Mouse (Mus musculus): ENCODE data around the gene Hao1. TPM values are rescaled to one million over a fixed set of nuclear protein-coding genes. Genes with fewer than 3 reads are reported as not detected.

Hao1 gene
- total and polyA plus RNA-seq, 3 experiments: not detected

- no peaks in the 10 kb centered on the region for H3K9me3 ChIP-seq (replicated peaks; ENCODE audit: insufficient read depth, low read length)
- H3K4me1 ChIP-seq (ENCODE audit: control insufficient read depth in 1 of 2, insufficient read depth in 2 of 2, low read length in 2 of 2): no peaks in the 10 kb centered on the region
- no peaks in the 10 kb centered on the region for H3K36me3 ChIP-seq (ENCODE audit: control insufficient read depth in 1 of 2, insufficient read depth in 2 of 2, low read length in 2 of 2)
- H3K27ac ChIP-seq (ENCODE audit: control insufficient read depth, low read depth, low read length): no peak overlapping the region
- no peak overlapping the region for H3K9ac ChIP-seq (ENCODE audit: control insufficient read depth, low read depth, low read length, poor library complexity, severe bottlenecking)
- DNase-seq (ENCODE audit: low read depth, low spot score): no peak
- H3K4me3 ChIP-seq (ENCODE audit: control insufficient read depth in 1 of 2, insufficient read depth in 1 of 2, low read depth in 2 of 2, low read length in 2 of 2): no peak overlapping the region
- H3K27me3 ChIP-seq (ENCODE audit: control insufficient read depth in 1 of 2, insufficient read depth in 2 of 2, low read length in 2 of 2): no peaks in the 10 kb centered on the region; a peak in 1 of 4 replicates
- TF ChIP-seq GATA1 (IDR thresholded peaks at IDR 0.05; ENCODE audit: low read depth, low read length): no peak
- H3K79me2 ChIP-seq (ENCODE audit: control insufficient read depth, insufficient read depth, low read length, poor library complexity): no peaks in the 10 kb centered on the region
Observed at GRCm38 (mm10) chr2:134543501-134543900, 10.7 kb downstream of the Hao1 start.

- Histone ChIP-seq H3K27ac (ENCODE audit: control insufficient read depth, low read depth, low read length) (no peak overlapping the region), H3K27me3 (ENCODE audit: control insufficient read depth in 1 of 2, insufficient read depth in 2 of 2, low read length in 2 of 2) (no peaks in the 10 kb centered on the region; a peak in 1 of 4 replicates), H3K79me2 (ENCODE audit: control insufficient read depth, insufficient read depth, low read length, poor library complexity) (no peaks in the 10 kb centered on the region), H3K4me1 (ENCODE audit: control insufficient read depth in 1 of 2, insufficient read depth in 2 of 2, low read length in 2 of 2) (no peaks in the 10 kb centered on the region), H3K4me3 (ENCODE audit: control insufficient read depth in 1 of 2, insufficient read depth in 1 of 2, low read depth in 2 of 2, low read length in 2 of 2) (no peak overlapping the region), H3K36me3 (ENCODE audit: control insufficient read depth in 1 of 2, insufficient read depth in 2 of 2, low read length in 2 of 2) (no peaks in the 10 kb centered on the region), H3K9ac (ENCODE audit: control insufficient read depth, low read depth, low read length, poor library complexity, severe bottlenecking) (no peak overlapping the region), H3K9me3 (replicated peaks; ENCODE audit: insufficient read depth, low read length) (no peaks in the 10 kb centered on the region)
- TF ChIP-seq MYC (IDR thresholded peaks at IDR 0.05; ENCODE audit: low read depth, low read length): no peak
- TF ChIP-seq ELF1 (IDR thresholded peaks at IDR 0.05; ENCODE audit: low read depth, low read length): no peak
- no peak for TF ChIP-seq KAT2A (conservative IDR thresholded peaks at IDR 0.05; ENCODE audit: low read depth, low read length)
- no peak for TF ChIP-seq SMC3 (IDR thresholded peaks at IDR 0.05; ENCODE audit: low read depth, low read length)
- TF ChIP-seq CHD1 (IDR thresholded peaks at IDR 0.05; ENCODE audit: low read depth, low read length): no peak
- no peak for TF ChIP-seq MYB (IDR thresholded peaks at IDR 0.05; ENCODE audit: low read depth, low read length)
- TF ChIP-seq USF1 (IDR thresholded peaks at IDR 0.05; ENCODE audit: low read depth, low read length): no peak
- no peak for TF ChIP-seq ZMIZ1 (IDR thresholded peaks at IDR 0.05; ENCODE audit: low read depth, low read length)
- TF ChIP-seq ZKSCAN1 (IDR thresholded peaks at IDR 0.05; ENCODE audit: low read depth, low read length): no peak
- TF ChIP-seq HCFC1 (IDR thresholded peaks at IDR 0.05; ENCODE audit: low read depth, low read length): no peak
- no peak for TF ChIP-seq RCOR1 (IDR thresholded peaks at IDR 0.05; ENCODE audit: low read depth, low read length)
- TF ChIP-seq TBP (IDR thresholded peaks at IDR 0.05; ENCODE audit: low read depth, low read length): no peak
- DNase-seq (ENCODE audit: low read depth, low spot score): no peak
Observed at GRCm38 (mm10) chr2:134541019-134541418, 13.1 kb downstream of the Hao1 start.

DNA sequence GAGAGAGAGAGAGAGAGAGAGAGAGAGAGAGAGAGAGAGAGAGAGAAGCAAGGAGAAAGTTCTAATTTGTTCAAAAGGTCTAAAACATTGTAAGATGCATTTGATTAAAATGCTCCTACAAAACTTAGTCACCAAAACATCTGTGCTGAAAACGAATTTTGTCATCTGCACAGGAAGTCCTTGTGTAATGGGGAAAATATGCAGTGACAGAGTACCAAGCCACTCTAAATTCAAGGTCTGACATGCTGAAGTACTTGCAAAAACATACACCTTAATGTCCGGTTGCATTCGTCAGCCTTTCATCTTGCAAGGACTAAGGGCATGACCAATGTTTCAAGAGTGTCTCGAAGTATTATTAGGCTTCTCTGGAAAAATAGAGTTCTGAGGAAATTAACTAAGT, 15.7 kb downstream of the Hao1 start:
- no peaks in the 10 kb centered on the region for H3K4me1 ChIP-seq (ENCODE audit: control insufficient read depth in 1 of 2, insufficient read depth in 2 of 2, low read length in 2 of 2)
- no peak for DNase-seq (ENCODE audit: low read depth, low spot score)
- H3K27ac ChIP-seq (ENCODE audit: control insufficient read depth, low read depth, low read length): no peak overlapping the region
- no peak for TF ChIP-seq MXI1 (IDR thresholded peaks at IDR 0.05; ENCODE audit: low read depth, low read length)
- no peak for TF ChIP-seq USF2 (IDR thresholded peaks at IDR 0.05; ENCODE audit: borderline replicate concordance in 1 of 2, insufficient read depth in 1 of 2, low read depth in 1 of 2, low read length in 2 of 2)
- TF ChIP-seq MYB (IDR thresholded peaks at IDR 0.05; ENCODE audit: low read depth, low read length): no peak
- no peak for TF ChIP-seq ETS1 (IDR thresholded peaks at IDR 0.05; ENCODE audit: low read depth, low read length)
- TF ChIP-seq EP300 (IDR thresholded peaks at IDR 0.05; ENCODE audit: low read depth in 1 of 2, low read length in 2 of 2): no peak
- no peak for TF ChIP-seq ELF1 (IDR thresholded peaks at IDR 0.05; ENCODE audit: low read depth, low read length)
- TF ChIP-seq MEF2A (IDR thresholded peaks at IDR 0.05; ENCODE audit: extremely low read depth, insufficient replicate concordance, low read depth, low read length, poor library complexity, severe bottlenecking): no peak
- no peak for TF ChIP-seq E2F4 (IDR thresholded peaks at IDR 0.05; ENCODE audit: borderline replicate concordance, low read depth, low read length)
- no peak for TF ChIP-seq POLR2A (IDR thresholded peaks at IDR 0.05; ENCODE audit: control insufficient read depth in 1 of 2, insufficient read depth in 1 of 2, low read depth in 1 of 2, low read length in 2 of 2, poor library complexity in 1 of 2)
- TF ChIP-seq MAZ (IDR thresholded peaks at IDR 0.05; ENCODE audit: low read depth, low read length): no peak
- TF ChIP-seq BHLHE40 (IDR thresholded peaks at IDR 0.05; ENCODE audit: borderline replicate concordance, low read depth, low read length): no peak
- TF ChIP-seq RCOR1 (IDR thresholded peaks at IDR 0.05; ENCODE audit: low read depth, low read length): no peak
- TF ChIP-seq TCF12 (IDR thresholded peaks at IDR 0.05; ENCODE audit: low read depth, low read length): no peak
- no peak for TF ChIP-seq JUND (IDR thresholded peaks at IDR 0.05; ENCODE audit: low read depth, low read length)
- no peak for TF ChIP-seq CHD1 (IDR thresholded peaks at IDR 0.05; ENCODE audit: low read depth, low read length)
- no peaks in the 10 kb centered on the region for H3K36me3 ChIP-seq (ENCODE audit: control insufficient read depth in 1 of 2, insufficient read depth in 2 of 2, low read length in 2 of 2)
- H3K9me3 ChIP-seq (replicated peaks; ENCODE audit: insufficient read depth, low read length): no peaks in the 10 kb centered on the region
- H3K79me2 ChIP-seq (ENCODE audit: control insufficient read depth, insufficient read depth, low read length, poor library complexity): no peaks in the 10 kb centered on the region
- H3K4me3 ChIP-seq (ENCODE audit: control insufficient read depth in 1 of 2, insufficient read depth in 1 of 2, low read depth in 2 of 2, low read length in 2 of 2): no peak overlapping the region
- H3K27me3 ChIP-seq (ENCODE audit: control insufficient read depth in 1 of 2, insufficient read depth in 2 of 2, low read length in 2 of 2): no peaks in the 10 kb centered on the region
- no peak overlapping the region for H3K9ac ChIP-seq (ENCODE audit: control insufficient read depth, low read depth, low read length, poor library complexity, severe bottlenecking)
